Mouse (Mus musculus): ENCODE results near the gene Tmem179b.
A peak's percentile ranks its signal among the peaks of the same experiment; 100 is the strongest.

GRCm38 (mm10) chr19:8788521-8788920, 14.3 kb upstream of the Tmem179b start:
- peak; percentile 21; the same call in 1 of the 3 replicates for TF ChIP-seq TAL1 (IDR thresholded peaks at IDR 0.05; ENCODE audit: low read length)
- no peak for TF ChIP-seq GATA1 (IDR thresholded peaks at IDR 0.05; ENCODE audit: low read length)

All from erythroblast, embryonic 14.5 days (primary cell).